Mouse (Mus musculus): ENCODE measurements around the gene Acot7.

DNA sequence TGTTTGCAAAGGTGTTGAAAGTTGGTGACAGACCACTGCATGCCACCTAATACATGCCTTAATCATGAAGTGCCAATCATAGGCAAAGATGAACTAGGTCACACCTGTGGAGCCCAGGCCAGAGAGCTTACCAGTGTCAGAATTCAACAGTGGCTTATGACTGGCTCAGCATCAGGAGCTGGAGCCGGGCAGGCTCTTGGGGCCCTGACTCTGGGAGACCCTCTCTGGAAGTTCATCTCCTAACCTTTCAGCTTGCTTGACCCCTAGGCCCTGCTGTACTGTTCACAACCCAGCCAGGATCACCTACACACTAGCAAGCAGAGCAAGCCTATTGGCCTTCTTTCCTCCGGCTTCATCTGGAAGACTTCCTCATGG lies 41.1 kb upstream of the Acot7 start:
- TF ChIP-seq CTCF (IDR thresholded peaks at IDR 0.05; ENCODE audit: control insufficient read depth, insufficient read depth, low read length) (no peak), POLR2A (IDR thresholded peaks at IDR 0.05; ENCODE audit: borderline replicate concordance, control insufficient read depth, low read depth, low read length) (no peak)
